Mouse (Mus musculus) WW6 (cell line): ENCODE measurements at regions not wholly inside any gene's neighbourhood (a gene's known extent, or its start where the extent isn't known, plus 50 kb on each side); places are given as distances from the start of the nearest gene placed in this dataset.

Experiments used
- DNase-seq: peaks from one replicate; pipeline ENCODE4 v3.0.0-alpha.2; 2013; ENCODE audit warnings: low read depth, low spot score

DNA sequence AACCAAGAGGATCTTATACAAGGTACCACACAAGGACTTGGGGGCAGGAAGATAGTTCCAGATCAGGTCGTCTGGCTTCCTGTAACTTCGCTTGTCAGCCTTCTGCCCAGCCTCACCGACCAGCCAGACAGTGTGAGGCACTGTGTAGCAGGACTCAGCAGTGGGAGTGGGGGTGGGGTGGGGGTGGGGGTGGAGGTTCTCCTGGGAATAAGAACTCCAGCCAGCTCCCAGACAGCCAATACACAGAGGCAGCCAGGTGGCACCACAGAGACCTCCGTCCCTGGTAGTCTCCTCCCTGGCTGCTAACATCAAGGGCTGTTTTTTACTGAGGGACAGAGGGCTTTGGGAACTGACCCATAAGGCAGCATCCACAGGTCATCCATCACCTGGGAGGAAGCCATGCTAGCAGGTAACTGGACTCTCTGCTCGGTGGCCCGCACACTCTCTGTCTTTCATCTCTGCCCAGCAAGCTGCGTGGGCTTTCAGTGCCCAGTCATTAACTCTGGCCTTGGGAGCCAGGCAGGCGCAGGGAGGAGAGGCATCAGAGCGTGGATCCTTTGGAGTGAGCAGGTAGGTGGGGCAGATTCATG, 60.3 kb upstream of the Wnt4 start:
- no peak for DNase-seq

DNA sequence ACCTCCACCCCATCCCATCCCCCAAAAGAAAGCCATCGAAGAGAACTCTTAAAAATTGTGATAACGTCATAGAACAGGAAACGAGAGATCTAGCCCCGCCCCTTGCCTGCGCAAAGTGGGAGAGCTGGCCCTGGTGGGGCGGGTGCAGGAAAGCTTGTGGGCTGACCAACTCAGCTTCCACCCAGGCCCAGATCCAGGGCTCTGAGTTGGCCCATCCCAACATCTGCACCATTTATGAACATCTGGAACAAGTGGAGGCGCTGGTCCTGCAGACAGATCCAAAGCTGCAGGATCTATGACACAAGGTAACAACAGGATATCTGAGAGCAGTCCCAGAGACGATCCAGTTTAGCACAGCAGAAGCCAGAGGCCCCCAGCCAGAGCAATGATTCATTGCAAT, 62.7 kb upstream of the Wnt4 start:
- DNase-seq, result no peak

DNA sequence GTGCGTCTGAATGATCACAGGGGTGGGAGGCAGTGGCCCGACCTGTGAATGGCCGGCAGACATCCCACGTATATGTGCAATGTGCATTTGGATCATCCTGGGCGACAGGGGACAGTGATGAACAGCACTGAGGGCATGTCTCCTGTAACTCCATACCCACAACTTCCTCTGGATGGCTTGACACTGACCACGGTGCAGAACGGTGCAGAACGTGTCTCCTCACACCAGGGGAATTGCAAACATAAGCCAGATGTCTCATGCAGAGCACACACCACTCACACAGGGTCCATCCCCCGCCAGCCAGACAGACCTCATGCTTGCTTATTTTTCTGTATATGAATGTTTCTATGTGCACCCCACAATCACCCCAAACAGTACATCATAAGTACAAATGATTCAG, 64.4 kb upstream of the Wnt4 start:
- no peak for DNase-seq

DNA sequence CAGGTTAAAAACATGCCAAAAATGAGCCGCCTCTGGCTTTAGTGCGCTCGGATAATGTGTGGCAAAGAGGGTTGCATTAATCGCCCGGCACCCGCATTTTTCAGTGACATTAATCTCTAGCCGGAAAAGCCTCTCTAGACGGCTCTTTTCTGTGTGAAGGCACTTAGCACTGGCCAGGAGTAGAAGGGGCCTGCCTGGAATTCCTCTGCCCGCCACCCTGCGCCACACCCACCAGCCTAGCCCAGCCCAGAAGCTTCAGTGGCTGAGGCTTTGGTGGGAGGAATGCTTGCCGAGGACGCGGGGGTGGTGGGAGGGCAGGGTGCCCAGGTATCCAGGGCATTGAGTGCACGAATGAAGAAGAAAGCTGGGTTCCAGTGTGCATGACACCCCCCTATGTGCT, 65.2 kb upstream of the Wnt4 start:
- no peak for DNase-seq

DNA sequence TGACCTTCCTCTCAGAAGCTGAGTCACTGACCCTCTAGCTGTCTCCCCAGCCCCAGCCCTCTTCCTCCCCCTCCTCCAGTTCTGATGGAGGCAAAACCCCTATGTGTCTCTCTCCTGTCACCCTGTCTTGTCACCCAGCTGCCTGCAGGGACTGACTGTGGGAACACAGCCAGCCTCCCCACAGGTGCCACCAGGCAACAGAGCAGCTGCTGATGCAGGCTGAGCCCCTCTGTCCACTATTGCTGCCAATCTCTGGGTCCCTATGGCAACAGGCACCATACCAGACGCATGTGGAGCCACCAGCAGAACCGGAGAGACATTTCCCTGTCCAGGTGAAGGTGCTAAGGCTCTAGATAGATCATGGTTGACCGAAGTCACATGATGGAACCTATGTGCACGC, 66.0 kb upstream of the Wnt4 start:
- DNase-seq, result no peak

DNA sequence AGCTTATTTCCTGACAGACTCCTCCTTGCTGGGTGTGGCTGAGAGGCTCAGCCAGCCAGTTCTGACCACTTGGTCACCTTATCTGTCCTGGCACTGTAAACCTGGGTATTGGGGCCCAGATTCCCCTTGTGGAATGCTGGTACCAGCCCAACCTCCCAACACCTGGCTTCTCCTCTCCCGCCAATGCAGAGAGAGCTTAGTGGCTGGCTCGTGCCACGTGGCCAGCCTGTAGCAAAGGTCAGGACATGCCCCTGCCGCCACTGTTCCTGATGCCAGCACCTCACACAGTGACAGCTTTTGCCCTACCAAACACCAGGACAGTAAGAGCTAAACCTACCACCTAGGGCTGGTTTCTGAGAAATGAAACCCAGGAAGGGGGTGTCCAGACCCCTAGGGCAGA, 66.8 kb upstream of the Wnt4 start:
- no peak for DNase-seq

DNA sequence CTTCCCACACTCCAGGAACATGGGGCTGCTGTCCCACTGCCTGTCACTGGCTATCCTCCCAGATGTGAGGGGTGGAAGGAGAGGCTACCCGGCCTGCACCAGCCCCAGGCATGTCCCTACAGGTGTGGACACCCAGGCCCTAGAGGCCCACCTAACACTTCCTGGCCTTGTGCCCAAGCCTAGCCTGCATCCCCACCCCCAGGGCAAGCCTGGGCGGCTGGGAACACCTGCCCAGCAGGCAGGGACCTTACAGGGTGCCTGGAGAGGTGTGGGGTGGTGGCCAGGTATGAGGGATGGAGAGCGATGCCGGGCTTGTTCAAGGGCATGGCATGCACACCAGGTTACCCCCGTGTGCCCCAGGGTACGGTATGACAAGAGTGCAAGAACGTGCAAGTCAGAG, 76.3 kb upstream of the Wnt4 start:
- DNase-seq, result no peak

DNA sequence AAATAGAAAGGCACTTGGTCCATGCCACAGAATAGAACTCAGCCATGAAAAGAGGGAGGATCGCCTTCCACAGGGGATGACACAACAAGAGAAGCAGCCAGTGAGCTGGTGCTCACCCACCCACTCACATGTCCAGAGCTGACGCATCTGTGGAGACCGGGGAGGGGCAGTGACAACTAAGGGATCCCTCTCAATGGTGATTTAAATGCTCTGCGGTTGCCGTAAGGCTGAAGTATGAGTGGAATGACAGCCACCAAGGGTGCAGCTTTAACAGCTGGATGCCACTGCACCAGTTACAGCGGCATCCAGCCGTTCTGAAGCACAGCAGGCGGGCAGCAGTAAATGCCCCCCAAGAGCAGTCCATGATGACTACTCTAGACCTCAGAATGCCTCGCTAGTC, 76.9 kb upstream of the Wnt4 start:
- DNase-seq, result no peak

DNA sequence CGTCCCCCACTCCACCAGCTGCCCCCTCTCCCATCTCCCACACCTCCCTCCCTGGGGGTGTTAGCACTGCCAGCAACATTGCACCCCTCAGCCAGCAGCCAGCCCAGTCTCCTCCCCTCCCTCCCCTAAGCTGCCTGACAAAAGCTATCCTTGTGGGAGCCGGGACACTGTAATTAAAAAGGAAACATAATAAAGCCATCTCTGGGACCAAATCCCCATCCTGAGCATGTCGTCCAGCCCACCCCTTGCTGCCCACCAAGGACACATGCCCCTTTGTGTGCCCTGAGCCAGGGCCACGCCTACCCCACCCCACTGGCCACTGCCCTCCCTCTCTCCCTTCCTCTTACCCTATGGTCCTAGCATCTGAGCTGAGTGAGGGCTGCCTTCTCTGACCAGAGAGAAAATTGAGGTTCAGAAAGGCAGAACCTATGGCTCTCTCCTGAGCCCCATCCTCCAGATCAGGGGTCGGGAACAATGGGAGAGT, 80.8 kb upstream of the Wnt4 start:
- no peak for DNase-seq

DNA sequence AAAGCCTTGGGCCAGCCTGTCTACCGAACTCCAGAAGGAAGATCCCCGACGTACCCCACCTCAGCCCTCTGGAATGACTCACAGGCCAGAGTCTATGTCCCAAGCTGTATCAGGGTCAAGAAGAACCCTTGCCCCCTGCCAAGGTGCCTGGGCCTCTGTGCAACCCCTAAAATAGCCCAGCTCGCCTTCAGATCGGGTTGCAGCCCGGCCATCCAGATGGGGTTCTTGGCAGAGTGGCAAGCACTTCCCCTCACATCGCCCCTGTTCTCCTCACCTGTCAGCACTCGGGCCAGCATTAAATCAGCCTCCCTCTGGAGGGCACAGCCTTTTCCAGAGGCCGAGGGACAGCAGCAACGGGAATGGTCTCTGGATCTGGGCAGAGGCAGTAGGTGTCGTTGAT, 83.2 kb upstream of the Wnt4 start:
- DNase-seq, result no peak

DNA sequence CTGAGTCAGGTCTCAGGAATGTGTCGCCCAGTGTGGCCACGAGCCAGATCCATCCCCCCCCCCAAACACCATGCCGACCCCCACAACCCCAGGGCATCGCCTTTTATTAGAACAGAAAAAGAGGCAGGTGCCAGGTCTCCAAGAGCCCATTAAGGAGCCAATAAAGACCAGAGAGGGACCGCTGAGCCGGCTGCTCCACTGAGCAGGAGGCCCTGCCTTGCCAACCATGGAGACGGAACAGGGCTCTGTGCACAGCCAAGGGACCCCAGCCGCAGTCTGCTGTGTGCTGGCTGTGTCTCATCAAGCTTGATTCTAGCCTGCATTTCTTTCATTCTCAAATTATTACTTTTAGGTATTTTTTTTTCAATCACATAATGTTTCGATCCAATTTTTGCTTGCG, 86.7 kb upstream of the Wnt4 start:
- no peak for DNase-seq

DNA sequence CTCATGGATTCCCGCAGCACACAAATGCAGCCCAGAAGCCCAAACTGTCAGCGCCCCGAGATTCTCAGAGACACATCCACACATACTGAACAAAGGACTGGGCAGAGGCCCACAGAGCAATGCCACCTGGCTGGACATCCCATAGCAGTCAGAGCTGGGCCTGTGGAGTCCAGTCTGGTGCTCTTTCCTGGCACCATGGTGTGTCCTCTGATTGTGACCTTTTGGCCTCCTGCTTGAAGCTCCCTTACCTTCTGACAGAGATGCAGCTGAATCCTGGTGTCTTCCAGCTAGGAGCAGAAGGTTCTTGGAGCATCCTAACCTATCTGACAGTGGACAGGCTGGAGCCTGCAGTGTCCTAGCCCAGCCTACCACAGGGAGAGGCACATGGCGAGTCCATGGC, 87.5 kb upstream of the Wnt4 start:
- DNase-seq, result no peak

DNA sequence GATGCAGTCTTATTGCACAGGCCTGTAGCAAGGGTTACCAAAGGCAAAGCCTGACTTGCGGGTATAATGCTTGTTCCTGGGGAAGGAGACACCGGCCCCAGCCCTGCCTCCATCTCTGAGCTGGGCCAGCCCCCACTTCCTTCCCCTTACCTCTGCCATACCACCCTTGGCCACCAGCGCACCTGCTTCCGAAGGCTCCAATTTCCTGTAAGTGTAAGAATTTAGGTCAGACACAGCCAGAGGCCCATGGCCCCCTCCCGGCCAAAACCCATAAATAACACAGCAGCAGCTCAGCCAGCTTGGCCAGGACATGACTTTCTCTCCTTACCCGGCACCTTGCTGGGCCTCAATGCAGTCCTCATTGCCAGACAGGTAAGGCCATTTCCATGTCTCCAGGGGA, 88.2 kb upstream of the Wnt4 start:
- DNase-seq, result no peak

DNA sequence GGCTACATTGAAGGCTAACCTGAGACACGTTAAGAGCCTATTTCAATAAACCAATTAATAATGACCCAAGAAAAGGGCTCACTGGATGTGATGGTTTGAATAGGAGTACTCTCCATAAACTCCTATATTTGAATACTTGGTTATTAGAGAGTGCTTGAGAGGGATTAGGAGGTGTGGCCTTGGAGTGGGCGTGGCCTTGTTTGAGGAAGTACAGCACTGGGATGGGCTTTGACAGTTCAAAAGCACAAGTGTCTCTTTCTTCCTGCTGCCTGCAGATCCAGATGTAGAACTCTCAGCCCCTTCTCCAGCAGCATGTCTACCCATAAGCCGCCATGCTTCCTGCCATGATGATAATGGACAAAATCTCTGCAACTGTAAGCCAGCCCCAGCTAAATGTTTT, 89.7 kb upstream of the Wnt4 start:
- DNase-seq, result no peak

DNA sequence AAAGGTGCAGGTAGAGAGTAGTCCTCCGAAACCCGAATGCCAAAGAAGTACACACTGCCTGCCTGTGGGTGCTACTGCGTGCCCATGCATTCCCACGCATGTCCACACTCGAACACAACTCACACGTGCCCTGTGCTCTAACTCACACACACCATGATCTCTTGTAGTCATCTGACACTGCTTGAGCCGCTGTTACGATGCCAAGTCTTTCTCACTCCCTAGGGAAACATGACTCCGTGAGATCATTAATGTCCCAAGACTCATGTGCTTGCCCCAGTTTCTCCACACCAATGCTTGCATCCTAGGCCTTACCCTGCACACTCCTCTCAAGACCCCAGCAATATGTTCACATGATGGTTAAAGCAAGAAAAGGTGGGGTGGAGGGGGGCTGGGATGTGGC, 90.2 kb upstream of the Wnt4 start:
- DNase-seq, result no peak

DNA sequence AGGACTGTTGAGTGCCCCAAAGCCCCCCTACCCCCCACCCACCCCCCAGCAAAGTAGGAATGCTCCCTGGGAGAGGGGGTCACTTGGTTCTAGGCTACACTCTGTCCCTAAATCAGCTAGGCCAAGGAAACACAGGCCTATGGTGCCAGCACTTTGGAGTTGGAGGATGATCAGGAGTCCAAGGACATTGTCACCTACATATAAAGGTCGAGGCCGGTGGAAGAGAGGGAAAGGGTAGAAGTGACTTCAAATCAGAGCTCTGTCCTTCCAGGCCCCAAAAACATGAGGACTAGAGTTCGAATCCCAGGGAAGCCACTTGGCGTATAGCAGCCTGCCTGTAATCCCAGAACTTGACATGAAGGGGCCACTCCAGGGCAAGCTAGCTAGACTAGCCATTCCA, 92.3 kb upstream of the Wnt4 start:
- DNase-seq, result no peak

DNA sequence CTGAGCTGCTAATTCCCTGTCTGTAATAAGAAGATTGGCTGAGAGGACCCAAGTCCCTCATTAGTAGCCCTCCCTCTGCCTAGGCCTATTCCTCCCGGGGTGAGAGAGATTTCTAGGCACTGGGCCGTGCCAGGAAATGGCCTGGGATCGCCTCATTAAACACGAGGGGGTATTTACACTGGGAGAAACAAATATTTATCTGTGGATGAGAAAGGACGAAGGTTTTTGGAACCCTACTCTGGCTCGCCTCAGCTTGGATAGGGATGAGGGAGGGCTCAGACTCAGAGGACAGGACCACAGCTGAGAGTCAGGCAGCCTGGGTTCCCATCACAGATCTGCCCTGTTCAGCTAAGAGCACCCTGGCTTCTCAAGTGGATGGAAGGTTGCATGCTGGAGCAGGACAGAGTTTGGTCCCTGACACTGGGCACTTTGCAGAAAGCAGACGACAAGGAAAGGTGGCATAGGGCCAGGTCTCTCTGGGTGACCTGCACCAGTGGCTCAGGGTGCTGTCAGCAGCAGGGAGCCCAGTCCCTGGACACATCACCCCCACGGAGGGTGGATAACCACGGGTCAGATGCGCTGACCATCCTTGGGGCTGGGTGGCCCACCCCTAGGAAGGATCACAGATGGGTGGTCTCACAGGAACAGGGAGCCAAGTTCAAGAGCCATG, 94.0 kb upstream of the Wnt4 start:
- no peak for DNase-seq

DNA sequence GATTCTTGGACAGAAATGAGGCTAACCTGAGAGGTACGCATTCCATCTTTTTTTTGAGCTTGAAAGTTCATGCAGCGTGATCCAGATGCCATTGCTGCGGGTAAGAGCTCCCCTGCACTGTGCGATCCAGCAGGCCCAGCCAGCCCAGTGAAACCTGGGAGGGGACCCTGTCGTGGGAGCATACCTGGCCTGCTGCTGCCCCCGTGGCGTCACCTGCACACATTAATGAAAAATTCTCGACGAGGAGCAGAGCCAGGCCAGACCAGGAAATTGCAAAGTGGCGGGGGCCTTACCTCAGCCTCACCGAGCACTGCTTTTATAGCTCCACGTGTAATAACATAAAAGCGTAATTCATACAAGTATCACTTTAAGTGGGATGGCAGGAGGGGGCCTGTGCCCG, 94.7 kb upstream of the Wnt4 start:
- no peak for DNase-seq

DNA sequence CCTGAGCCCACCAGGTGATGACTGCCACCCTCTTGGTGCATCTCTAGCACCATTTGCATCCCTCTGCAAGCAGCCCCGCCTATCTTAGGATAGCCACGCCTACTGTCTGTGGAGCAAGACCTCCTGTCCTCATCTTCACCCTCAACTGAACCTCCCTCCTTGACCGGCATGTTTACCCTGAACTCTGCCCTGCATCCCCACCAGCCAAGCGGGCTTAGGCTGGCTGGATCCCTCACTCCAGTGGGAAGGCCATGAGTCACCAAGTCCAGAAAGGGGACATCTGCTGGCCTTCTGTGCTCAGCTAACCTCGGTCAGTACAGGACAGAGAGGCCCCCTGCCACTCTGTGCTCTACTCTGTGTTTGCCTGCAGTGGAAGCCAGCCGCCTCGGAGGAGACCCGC, 96.0 kb upstream of the Wnt4 start:
- DNase-seq, result no peak

DNA sequence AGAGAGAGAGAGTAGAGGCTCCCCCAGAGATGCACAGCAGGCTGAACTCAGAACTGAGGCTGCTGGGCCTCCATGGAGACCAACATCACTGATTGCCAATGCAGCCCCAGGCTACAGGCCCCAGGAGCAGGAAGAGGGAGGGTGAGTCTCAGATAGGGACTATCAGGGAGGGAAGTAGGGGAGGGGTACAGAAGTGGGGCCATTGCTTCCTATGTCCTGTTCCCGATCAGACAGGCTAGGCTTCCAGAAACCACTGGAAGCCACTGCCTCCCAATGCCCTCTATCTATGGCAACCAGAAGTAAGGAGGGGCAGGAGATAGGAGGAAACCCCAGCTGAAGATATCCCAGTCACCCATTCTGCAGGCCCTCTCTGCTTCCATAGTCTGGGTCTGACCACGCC, 97.2 kb upstream of the Wnt4 start:
- no peak for DNase-seq

DNA sequence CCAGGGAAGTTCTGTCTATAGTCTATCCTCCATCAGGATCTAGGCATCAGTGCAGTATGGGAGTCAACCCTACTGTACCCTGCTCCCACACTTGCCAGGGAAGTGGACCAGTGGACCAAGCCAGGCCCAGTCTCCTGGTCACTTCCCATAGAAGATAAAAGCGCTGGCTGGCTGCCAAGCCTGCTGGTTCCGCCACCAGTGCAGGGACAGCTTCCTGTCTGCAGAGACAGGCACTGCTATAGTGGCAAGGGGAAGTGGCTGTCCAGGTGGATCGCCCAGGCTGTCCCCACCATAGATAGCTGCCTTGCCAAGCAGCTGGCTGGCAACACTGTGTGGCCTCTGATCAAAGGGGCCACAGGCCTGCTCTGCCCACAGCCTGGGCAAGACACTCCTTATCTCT, 98.5 kb upstream of the Wnt4 start:
- DNase-seq, result no peak

DNA sequence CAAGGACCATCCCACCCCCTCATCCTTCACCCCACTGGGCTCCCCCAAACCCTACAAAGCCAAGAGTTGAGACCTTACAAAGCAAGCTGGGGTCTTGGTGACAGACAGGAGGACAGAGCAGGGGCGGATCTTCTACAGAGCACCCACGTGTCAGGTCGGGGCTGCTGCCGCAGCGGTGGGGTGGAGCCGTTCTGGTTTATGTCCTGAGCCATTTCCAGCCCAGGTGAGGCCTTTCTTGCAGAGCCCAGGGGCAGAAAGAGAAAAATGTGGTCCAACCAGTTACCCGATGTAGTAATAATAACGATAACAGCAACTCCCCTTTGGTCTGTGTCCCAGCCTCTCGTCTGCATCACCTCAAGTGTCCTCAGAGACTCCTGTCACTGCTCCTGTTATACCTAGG, 112.4 kb upstream of the Wnt4 start:
- DNase-seq, result no peak

DNA sequence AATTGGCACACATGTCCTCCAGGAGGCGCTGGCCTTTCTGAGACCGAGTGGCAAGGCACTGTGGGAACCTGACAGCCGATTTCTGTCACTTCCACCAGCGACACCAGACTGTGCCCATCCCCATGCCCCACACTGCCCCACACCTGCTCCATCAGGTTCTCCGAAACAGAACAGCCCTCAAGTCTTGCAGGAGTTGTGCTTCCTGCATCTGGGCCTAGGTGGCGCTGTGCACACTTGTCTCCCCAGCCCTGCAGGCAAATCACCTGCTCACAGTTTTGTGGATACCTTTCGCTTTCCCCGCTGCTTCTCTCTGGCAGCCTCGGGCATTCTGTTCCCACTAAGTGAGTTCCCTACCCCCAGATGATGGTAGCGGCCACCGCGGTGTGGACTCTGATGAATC, 112.9 kb upstream of the Wnt4 start:
- peak; percentile 58 for DNase-seq

DNA sequence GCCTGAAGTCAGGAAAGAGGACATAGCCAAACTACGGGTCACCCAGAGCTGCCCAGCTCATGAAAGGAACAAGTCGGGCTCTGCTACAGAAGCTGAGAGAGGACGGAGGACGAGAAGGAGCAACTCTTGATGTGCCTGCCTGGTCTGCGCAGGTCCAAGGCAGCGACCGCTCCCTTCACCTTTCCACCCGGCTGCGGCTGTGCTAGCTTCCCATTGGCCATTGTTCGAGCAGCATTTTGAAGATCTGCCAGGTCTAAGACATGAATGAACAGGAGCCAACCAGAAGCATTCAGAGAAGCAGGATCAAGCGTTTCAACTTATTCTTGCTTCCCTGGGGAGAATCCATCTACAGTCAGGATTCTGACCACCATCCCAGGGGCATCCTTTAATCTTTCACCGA, 113.3 kb upstream of the Wnt4 start:
- no peak for DNase-seq
